Mouse (Mus musculus) limb, embryonic 15.5 days (tissue): Measurements from ENCODE around the gene Ttpal. TPM values are rescaled to one million over a fixed set of nuclear protein-coding genes. Genes with fewer than 3 reads are reported as not detected.

Experiments used
- ATAC-seq: fragments of 200-750 bp; cut with Nextera tagmentation; 2 replicates; pipeline ENCODE4 v1.8.0; 2017; ENCODE audit warnings: low read depth, moderate TSS enrichment; ENCODE audit not compliant: insufficient number of reproducible peaks, low FRiP score, low TSS enrichment
- H3K27ac ChIP-seq: fragments of 300-500 bp; sonication (generic); 2 replicates; pipeline ENCODE4 v1.5.1; 2015; ENCODE audit warnings: moderate library complexity, mild to moderate bottlenecking, inconsistent platforms
- H3K27me3 ChIP-seq: fragments of 300-500 bp; sonication (generic); 2 replicates; pipeline ENCODE4 v1.6.1; 2015; ENCODE audit warnings: inconsistent platforms
- H3K36me3 ChIP-seq: fragments of 300-500 bp; sonication (generic); 2 replicates; pipeline ENCODE4 v1.6.1; 2015; ENCODE audit warnings: inconsistent platforms
- H3K4me1 ChIP-seq: fragments of 300-500 bp; sonication (generic); 2 replicates; pipeline ENCODE4 v1.6.1; 2015; ENCODE audit warnings: inconsistent platforms
- H3K4me2 ChIP-seq: fragments of 300-500 bp; sonication (generic); 2 replicates; pipeline ENCODE4 v1.6.1; 2015; ENCODE audit warnings: mild to moderate bottlenecking, inconsistent platforms
- H3K4me3 ChIP-seq: fragments of 300-500 bp; sonication (generic); 2 replicates; pipeline ENCODE4 v1.5.1; 2015; ENCODE audit warnings: mild to moderate bottlenecking, inconsistent platforms
- H3K9ac ChIP-seq: fragments of 300-500 bp; sonication (generic); 2 replicates; pipeline ENCODE4 v1.6.1; 2015; ENCODE audit warnings: inconsistent platforms
- H3K9me3 ChIP-seq: fragments of 300-500 bp; sonication (generic); 2 replicates; pipeline ENCODE4 v1.6.1; 2016; ENCODE audit warnings: inconsistent platforms
- WGBS: fragments of 180-500 bp; shearing (Covaris S2); methylation state at CpG from one replicate; pipeline ENCODE4 v1.1.7; 2015; 5-methylcytosine and 5-hydroxymethylcytosine counted together
- polyA plus RNA-seq: library from polyadenylated mRNA; unstranded; fragments of >200 nt; fragmentation: Nextera tagmentation; extraction: Ambion mirVana; gene quantifications from 2 replicates; pipeline ENCODE4 v1.2.1, GENCODE M21; 2015

Gene Ttpal
- polyA plus RNA-seq, result 40.3 and 42.8 TPM in 2 replicates

- WGBS, result 1% methylated on average over 57 of the region's 57 CpGs
- H3K27me3 ChIP-seq, result no peaks in the 10 kb centered on the region
- peaks cover 4% of the 10 kb centered on the region for H3K36me3 ChIP-seq
- ATAC-seq, result peak; percentile 86
- H3K4me2 ChIP-seq, result peak within 1 kb of the TSS; percentile 86
- H3K9me3 ChIP-seq, result no peaks in the 10 kb centered on the region
- H3K4me3 ChIP-seq, result peak within 1 kb of the TSS; percentile 93
- peaks cover 12% of the 10 kb centered on the region for H3K4me1 ChIP-seq
- peak within 1 kb of the TSS; percentile 89 for H3K27ac ChIP-seq
- peak within 1 kb of the TSS; percentile 98 for H3K9ac ChIP-seq
These were observed at the start of gene Ttpal for GRCm38 (mm10) chr2:163602101-163602971. TSS of gene Ttpal (plus strand) at chr2:163602314.

- Histone ChIP-seq H3K36me3 (no peaks in the 10 kb centered on the region), H3K27me3 (no peaks in the 10 kb centered on the region), H3K9me3 (no peaks in the 10 kb centered on the region), H3K4me2 (no peak overlapping the region), H3K4me3 (no peak overlapping the region), H3K4me1 (peaks cover 3% of the 10 kb centered on the region), H3K27ac (no peak overlapping the region), H3K9ac (no peak overlapping the region)
- no peak for ATAC-seq
- 52% methylated on average over 8 of the region's 8 CpGs for WGBS
These were observed 49.6 kb upstream of the Ttpal start for GRCm38 (mm10) chr2:163552518-163552929.

- H3K4me2 ChIP-seq, result no peak overlapping the region
- ATAC-seq, result no peak
- no peak overlapping the region for H3K9ac ChIP-seq
- no peak overlapping the region for H3K4me3 ChIP-seq
- WGBS, result 65% methylated on average over 4 of the region's 4 CpGs
- no peaks in the 10 kb centered on the region for H3K9me3 ChIP-seq
- no peaks in the 10 kb centered on the region for H3K27me3 ChIP-seq
- peaks cover 3% of the 10 kb centered on the region for H3K4me1 ChIP-seq
- H3K27ac ChIP-seq, result no peak overlapping the region
- no peaks in the 10 kb centered on the region for H3K36me3 ChIP-seq
These were observed 47.6 kb upstream of the Ttpal start for GRCm38 (mm10) chr2:163554425-163554982.

GRCm38 (mm10) chr2:163554996-163555395 lies 47.1 kb upstream of the Ttpal start:
- H3K4me3 ChIP-seq, result no peak overlapping the region
- ATAC-seq, result no peak
- WGBS, result 84% methylated on average over 6 of the region's 6 CpGs
- no peaks in the 10 kb centered on the region for H3K36me3 ChIP-seq
- no peaks in the 10 kb centered on the region for H3K27me3 ChIP-seq
- H3K4me2 ChIP-seq, result no peak overlapping the region
- no peak overlapping the region for H3K27ac ChIP-seq
- H3K9me3 ChIP-seq, result no peaks in the 10 kb centered on the region
- H3K9ac ChIP-seq, result no peak overlapping the region
- no peaks in the 10 kb centered on the region for H3K4me1 ChIP-seq

GRCm38 (mm10) chr2:163555417-163555816 lies 46.7 kb upstream of the Ttpal start:
- 80% methylated on average over 13 of the region's 13 CpGs for WGBS
- Histone ChIP-seq H3K4me2 (no peak overlapping the region), H3K9ac (no peak overlapping the region), H3K27me3 (no peaks in the 10 kb centered on the region), H3K27ac (no peak overlapping the region), H3K9me3 (no peaks in the 10 kb centered on the region), H3K36me3 (no peaks in the 10 kb centered on the region), H3K4me3 (no peak overlapping the region), H3K4me1 (no peaks in the 10 kb centered on the region)
- no peak for ATAC-seq

- Histone ChIP-seq H3K36me3 (no peaks in the 10 kb centered on the region), H3K9me3 (no peaks in the 10 kb centered on the region), H3K4me3 (no peak overlapping the region), H3K27ac (no peak overlapping the region), H3K4me2 (no peak overlapping the region), H3K9ac (no peak overlapping the region), H3K27me3 (no peaks in the 10 kb centered on the region), H3K4me1 (no peaks in the 10 kb centered on the region)
- 80% methylated on average over 1 of the region's 1 CpGs for WGBS
- no peak for ATAC-seq
These were observed 43.6 kb upstream of the Ttpal start for GRCm38 (mm10) chr2:163558548-163558947.

GRCm38 (mm10) chr2:163559236-163559635 lies 42.9 kb upstream of the Ttpal start:
- Histone ChIP-seq H3K27me3 (no peaks in the 10 kb centered on the region), H3K9ac (no peak overlapping the region), H3K4me3 (no peak overlapping the region), H3K4me1 (no peaks in the 10 kb centered on the region), H3K27ac (no peak overlapping the region), H3K36me3 (no peaks in the 10 kb centered on the region), H3K4me2 (no peak overlapping the region), H3K9me3 (no peaks in the 10 kb centered on the region)
- no peak for ATAC-seq
- WGBS, result 79% methylated on average over 5 of the region's 5 CpGs

GRCm38 (mm10) chr2:163560247-163560646 lies 41.9 kb upstream of the Ttpal start:
- Histone ChIP-seq H3K27ac (no peak overlapping the region), H3K4me2 (no peak overlapping the region), H3K36me3 (no peaks in the 10 kb centered on the region), H3K9me3 (no peaks in the 10 kb centered on the region), H3K4me3 (no peak overlapping the region), H3K4me1 (no peaks in the 10 kb centered on the region), H3K27me3 (no peaks in the 10 kb centered on the region), H3K9ac (no peak overlapping the region)
- WGBS, result 80% methylated on average over 3 of the region's 3 CpGs
- no peak for ATAC-seq

GRCm38 (mm10) chr2:163561258-163561948 lies 40.7 kb upstream of the Ttpal start:
- no peaks in the 10 kb centered on the region for H3K27me3 ChIP-seq
- H3K4me1 ChIP-seq, result no peaks in the 10 kb centered on the region
- H3K4me2 ChIP-seq, result no peak overlapping the region
- no peak overlapping the region for H3K27ac ChIP-seq
- H3K4me3 ChIP-seq, result no peak overlapping the region
- no peak for ATAC-seq
- no peaks in the 10 kb centered on the region for H3K9me3 ChIP-seq
- no peaks in the 10 kb centered on the region for H3K36me3 ChIP-seq
- no peak overlapping the region for H3K9ac ChIP-seq
- WGBS, result 74% methylated on average over 13 of the region's 13 CpGs

GRCm38 (mm10) chr2:163564646-163565045 lies 37.5 kb upstream of the Ttpal start:
- Histone ChIP-seq H3K4me1 (no peaks in the 10 kb centered on the region), H3K4me2 (no peak overlapping the region), H3K9ac (no peak overlapping the region), H3K27ac (no peak overlapping the region), H3K27me3 (no peaks in the 10 kb centered on the region), H3K36me3 (no peaks in the 10 kb centered on the region), H3K4me3 (no peak overlapping the region), H3K9me3 (no peaks in the 10 kb centered on the region)
- ATAC-seq, result no peak
- 22% methylated on average over 8 of the region's 8 CpGs for WGBS

GRCm38 (mm10) chr2:163574321-163574720 lies 27.8 kb upstream of the Ttpal start:
- Histone ChIP-seq H3K36me3 (no peaks in the 10 kb centered on the region), H3K9ac (no peak overlapping the region), H3K9me3 (no peaks in the 10 kb centered on the region), H3K4me1 (no peaks in the 10 kb centered on the region), H3K4me3 (no peak overlapping the region), H3K4me2 (no peak overlapping the region), H3K27ac (no peak overlapping the region), H3K27me3 (0 out of 2 replicates have a peak, but pooled peaks cover 4% of the 10 kb centered on the region)
- ATAC-seq, result no peak
- WGBS, result 73% methylated on average over 3 of the region's 3 CpGs

GRCm38 (mm10) chr2:163575248-163575647 lies 26.9 kb upstream of the Ttpal start:
- 59% methylated on average over 11 of the region's 11 CpGs for WGBS
- H3K4me3 ChIP-seq, result no peak overlapping the region
- H3K36me3 ChIP-seq, result no peaks in the 10 kb centered on the region
- no peaks in the 10 kb centered on the region for H3K9me3 ChIP-seq
- no peaks in the 10 kb centered on the region; the same call in 1 of the 2 replicates for H3K4me1 ChIP-seq
- H3K4me2 ChIP-seq, result no peak overlapping the region
- no peak for ATAC-seq
- H3K27me3 ChIP-seq, result 0 out of 2 replicates have a peak, but pooled peaks cover 4% of the 10 kb centered on the region
- no peak overlapping the region for H3K27ac ChIP-seq
- no peak overlapping the region for H3K9ac ChIP-seq
